Mouse (Mus musculus) cerebellum, adult 2 months (tissue): ENCODE results near the gene Tnik. TPM values are rescaled to one million over a fixed set of nuclear protein-coding genes. Genes with fewer than 3 reads are reported as not detected.

Experiments used
- DNase-seq, 2 experiments: peaks; one replicate each; pipeline ENCODE4 v3.0.0; 2021
- H3K27ac ChIP-seq: fragments of 200-500 bp; 2 replicates; pipeline ENCODE4 v1.5.1; 2012; ENCODE audit warnings: low read length, control low read depth, inconsistent platforms; ENCODE audit not compliant: insufficient read depth
- H3K27me3 ChIP-seq: fragments of 200-500 bp; 2 replicates; pipeline ENCODE4 v1.6.1; 2012; ENCODE audit warnings: inconsistent platforms, mild to moderate bottlenecking, low read length, moderate library complexity; ENCODE audit not compliant: control insufficient read depth, insufficient read depth
- H3K4me1 ChIP-seq: fragments of 200-500 bp; 2 replicates; pipeline ENCODE4 v1.6.1; 2011; ENCODE audit warnings: low read length; ENCODE audit not compliant: control insufficient read depth, insufficient read depth
- H3K4me3 ChIP-seq: fragments of 200-500 bp; replicated peaks from 2 replicates; pipeline ENCODE3; 2011; ENCODE audit warnings: mild to moderate bottlenecking, low read depth, low read length, control low read depth; ENCODE audit not compliant: insufficient read depth
- CTCF ChIP-seq: fragments of 200-500 bp; IDR thresholded peaks from 2 replicates; pipeline ENCODE4 v1.5.1; 2011; ENCODE audit warnings: low read depth, mild to moderate bottlenecking, control low read depth, low read length, moderate library complexity, borderline replicate concordance; ENCODE audit not compliant: insufficient read depth
- POLR2A ChIP-seq: fragments of 200-500 bp; IDR thresholded peaks from 2 replicates; pipeline ENCODE4 v1.6.1; 2011; ENCODE audit warnings: low read length, control low read depth, borderline replicate concordance; ENCODE audit not compliant: insufficient read depth
- WGBS: fragments of 180-500 bp; shearing (Covaris S2); methylation state at CpG from one replicate; pipeline ENCODE4 v1.1.7; 2018; 5-methylcytosine and 5-hydroxymethylcytosine counted together
- polyA plus RNA-seq: library from polyadenylated mRNA; depleted of rRNA; stranded (reverse); fragments of >200 nt; gene quantifications from 2 replicates; pipeline ENCODE4 v1.2.3, GENCODE M21; 2012

Gene Tnik
- polyA plus RNA-seq, 1 experiment: 72.0 TPM

DNA sequence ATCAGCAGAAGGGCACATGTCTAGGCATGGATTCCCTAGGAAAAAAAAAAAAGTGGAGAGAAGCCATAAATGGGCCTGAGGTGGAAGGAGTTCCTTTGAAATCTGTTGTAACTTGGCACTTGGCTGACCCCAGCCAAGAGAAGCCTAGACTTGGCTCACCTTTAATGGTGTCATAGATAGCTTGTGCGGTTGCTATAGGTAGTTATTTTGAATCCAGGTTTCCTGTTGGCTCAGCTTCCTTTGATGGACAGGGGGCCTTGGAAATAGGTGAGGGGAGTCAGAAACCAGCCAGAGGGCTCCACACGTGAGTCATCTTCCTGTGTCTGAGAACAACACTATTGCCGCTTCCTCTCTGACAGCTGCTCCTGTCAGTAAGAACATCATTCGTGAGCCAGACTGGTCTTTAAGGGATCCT is 204.9 kb downstream of the Tnik start:
- peaks cover 17% of the 10 kb centered on the region for H3K4me1 ChIP-seq
- WGBS: 41% methylated on average over 4 of the region's 4 CpGs
- H3K4me3 ChIP-seq: no peak overlapping the region
- no peak for DNase-seq
- H3K27ac ChIP-seq: no peak overlapping the region
- no peak for TF ChIP-seq POLR2A
- no peak for TF ChIP-seq CTCF
- no peaks in the 10 kb centered on the region for H3K27me3 ChIP-seq

DNA sequence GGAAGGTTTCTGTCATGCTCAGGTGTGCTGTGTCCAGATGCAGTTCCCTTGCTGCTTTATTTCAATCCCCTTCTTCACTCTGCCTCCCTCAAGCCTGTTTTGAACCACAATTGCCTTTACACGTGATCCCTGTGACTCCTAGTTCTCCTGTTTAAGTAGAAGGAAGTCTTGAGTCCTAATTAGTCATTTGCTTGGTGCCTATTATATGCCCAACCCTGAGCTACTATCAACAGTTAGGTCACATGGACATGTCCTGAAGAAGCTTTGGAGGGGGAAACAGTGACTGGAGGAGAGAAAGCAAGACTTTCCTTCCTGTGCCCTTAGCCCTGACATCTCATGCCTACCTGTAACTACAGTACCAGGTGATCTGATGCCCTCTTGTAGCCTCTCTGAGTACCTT is 210.4 kb downstream of the Tnik start:
- H3K4me3 ChIP-seq: no peak overlapping the region
- DNase-seq: no peak
- no peak overlapping the region for H3K27ac ChIP-seq
- no peaks in the 10 kb centered on the region for H3K27me3 ChIP-seq
- TF ChIP-seq CTCF: no peak
- TF ChIP-seq POLR2A: no peak
- peaks cover 9% of the 10 kb centered on the region for H3K4me1 ChIP-seq
- WGBS: 89% methylated on average over 1 of the region's 1 CpGs

DNA sequence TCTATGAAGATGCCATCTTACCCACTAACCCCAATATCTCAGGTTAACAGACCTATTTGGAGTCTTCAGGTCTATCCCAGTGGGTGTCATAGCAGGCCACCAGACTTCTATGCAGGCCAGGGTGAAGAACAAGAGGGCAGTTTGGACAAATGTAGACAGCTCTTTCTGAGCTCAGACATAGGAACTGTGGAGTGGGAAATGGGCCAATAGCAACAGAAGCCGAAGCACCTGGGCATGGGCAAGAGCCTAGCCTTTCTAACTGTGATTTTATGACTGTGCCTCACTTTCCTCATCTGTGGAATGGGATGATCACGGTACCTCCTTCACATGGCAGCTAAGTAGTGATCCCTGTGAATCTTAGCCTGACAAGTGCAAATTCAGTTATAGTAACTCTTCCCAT is 214.4 kb downstream of the Tnik start:
- WGBS: 43% methylated on average over 2 of the region's 2 CpGs
- no peak for TF ChIP-seq POLR2A
- TF ChIP-seq CTCF: no peak
- peak in 1 of 2 experiments; percentile 62 for DNase-seq
- no peak overlapping the region for H3K4me3 ChIP-seq
- H3K4me1 ChIP-seq: peaks cover 4% of the 10 kb centered on the region; the same call in 1 of the 2 replicates
- H3K27ac ChIP-seq: no peak overlapping the region
- no peaks in the 10 kb centered on the region for H3K27me3 ChIP-seq

DNA sequence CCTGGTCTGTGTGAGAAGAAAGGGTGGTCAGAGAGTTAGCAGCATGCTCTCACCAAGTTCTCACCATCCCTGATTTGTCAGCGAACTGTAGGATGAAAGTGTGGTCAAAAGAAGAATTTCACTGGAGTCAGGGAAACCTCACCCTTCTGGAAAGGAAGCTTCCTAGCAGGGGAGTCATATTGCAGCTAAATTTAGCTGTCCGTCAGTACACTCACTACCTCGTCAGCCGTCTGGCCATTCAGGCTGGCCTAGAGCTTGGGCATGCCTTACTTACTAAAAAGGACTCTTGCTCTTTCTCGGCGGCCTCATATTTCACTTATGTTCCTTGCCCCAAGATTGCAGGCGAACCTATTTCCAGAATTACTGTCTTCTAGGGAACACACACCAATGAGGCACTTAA is 222.7 kb downstream of the Tnik start:
- Histone ChIP-seq H3K4me1 (peaks cover 16% of the 10 kb centered on the region; the same call in 1 of the 2 replicates), H3K27ac (no peak overlapping the region), H3K4me3 (no peak overlapping the region), H3K27me3 (no peaks in the 10 kb centered on the region)
- no peak for TF ChIP-seq CTCF
- WGBS: 15% methylated on average over 7 of the region's 7 CpGs
- peak; percentile 50 to 76 for DNase-seq

DNA sequence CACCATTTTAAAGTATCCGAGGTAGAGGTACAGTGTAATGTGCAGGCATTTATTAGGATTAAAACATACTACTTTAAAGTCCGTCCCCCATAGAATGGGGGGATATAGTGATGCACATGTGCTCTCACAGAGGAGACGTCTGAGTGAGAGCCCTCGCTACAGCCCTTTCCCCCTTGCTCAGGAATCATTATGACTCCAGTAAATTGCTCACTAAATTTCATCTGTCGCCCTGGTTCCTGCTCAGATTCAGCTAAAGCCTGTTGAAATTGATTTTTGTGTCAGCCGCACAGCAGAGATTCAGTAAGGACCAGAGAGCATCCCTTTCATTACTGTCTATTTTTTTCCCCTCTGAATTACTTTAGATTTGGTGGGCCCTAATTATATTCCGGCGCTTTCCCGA is 224.4 kb downstream of the Tnik start:
- WGBS: 84% methylated on average over 9 of the region's 9 CpGs
- H3K27ac ChIP-seq: no peak overlapping the region
- H3K4me1 ChIP-seq: peaks cover 22% of the 10 kb centered on the region
- TF ChIP-seq CTCF: no peak
- no peak for TF ChIP-seq POLR2A
- no peaks in the 10 kb centered on the region for H3K27me3 ChIP-seq
- no peak for DNase-seq
- no peak overlapping the region for H3K4me3 ChIP-seq

DNA sequence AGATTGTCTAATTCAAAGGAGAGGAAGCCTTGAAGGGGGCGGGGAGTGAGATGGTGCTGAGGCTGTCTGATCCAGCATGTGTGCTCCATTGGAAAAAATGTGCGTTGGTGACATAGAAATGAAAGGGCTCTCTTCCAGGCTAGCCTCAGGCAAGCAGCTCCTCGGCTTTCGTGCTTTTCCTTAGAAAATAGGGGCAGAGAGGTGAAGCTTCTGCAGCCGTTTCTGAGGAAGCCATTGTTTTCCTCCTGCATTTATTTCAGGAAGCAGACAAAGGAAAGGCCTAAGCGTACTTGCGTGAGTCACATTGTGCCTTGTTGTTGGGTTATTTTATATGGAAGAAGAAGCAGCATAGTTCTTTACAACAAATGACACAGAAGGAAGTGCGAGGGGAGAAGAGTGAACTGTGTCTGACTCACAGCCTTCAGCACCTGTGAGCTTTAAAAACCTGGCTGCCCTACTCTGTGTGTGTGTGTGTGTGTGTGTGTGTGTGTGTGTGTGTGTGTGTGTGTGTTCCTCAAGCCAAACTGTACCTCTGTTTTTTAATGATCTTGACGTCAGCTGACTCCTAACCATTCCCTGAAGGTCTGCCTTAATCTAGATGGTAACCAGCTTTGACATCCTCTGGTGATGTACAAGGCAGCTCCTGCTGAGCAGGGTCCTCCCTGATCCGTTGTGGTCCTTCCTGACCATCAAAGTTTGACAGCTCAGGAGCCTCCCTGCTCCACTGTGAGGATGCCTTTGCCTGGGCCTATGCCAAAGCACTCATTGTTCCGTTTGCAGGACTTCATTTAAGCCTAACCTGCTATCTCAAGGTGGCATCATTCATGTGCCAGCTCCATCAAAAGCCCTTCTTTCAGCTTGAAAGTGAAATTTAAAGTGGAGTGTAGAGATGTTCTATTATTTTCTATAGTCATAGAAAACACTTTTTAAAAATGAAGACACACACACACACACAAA is 228.3 kb downstream of the Tnik start:
- H3K27me3 ChIP-seq: no peaks in the 10 kb centered on the region
- peak in 1 of 2 experiments; percentile 47 for DNase-seq
- H3K27ac ChIP-seq: peak overlapping the region; percentile 19; the same call in 1 of the 2 replicates
- TF ChIP-seq CTCF (no peak), POLR2A (no peak)
- 28% methylated on average over 11 of the region's 11 CpGs for WGBS
- no peak overlapping the region for H3K4me3 ChIP-seq
- peaks cover 5% of the 10 kb centered on the region for H3K4me1 ChIP-seq

DNA sequence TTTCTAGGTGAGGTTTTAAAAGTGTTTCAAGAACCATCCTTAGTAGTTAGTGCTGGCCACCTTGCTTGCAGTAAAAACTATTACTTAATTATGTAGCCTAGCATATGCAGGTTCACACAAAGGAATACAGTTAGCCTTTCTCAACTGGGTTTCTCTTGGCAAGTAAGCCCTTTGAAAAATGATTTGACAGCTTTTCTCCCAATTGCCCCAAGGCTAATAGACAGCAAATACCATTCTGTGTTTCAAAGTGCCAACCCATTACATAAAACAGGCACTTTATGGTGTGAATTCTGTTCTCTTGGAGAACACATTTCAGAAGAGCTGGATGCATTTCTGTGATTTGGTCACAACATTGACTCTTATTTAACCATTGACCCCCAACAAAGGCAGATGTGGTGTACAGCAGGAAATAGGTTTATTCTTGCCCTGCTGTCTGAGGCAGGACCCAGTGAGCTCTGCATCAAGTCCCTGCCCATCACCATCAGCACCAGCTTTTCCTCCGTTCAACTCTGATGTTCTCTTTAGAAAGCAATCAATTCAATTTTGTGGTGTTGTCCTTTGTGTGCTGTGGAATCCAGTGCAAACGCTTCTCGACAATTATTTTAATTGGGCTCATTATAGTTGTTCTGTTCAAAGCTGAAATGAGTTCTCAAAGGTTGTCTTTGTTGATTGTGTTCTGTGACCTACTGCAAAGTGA is 233.9 kb downstream of the Tnik start:
- H3K4me3 ChIP-seq: no peak overlapping the region
- no peaks in the 10 kb centered on the region for H3K27me3 ChIP-seq
- TF ChIP-seq POLR2A (no peak), CTCF (no peak)
- DNase-seq: no peak
- H3K27ac ChIP-seq: no peak overlapping the region
- 77% methylated on average over 3 of the region's 3 CpGs for WGBS
- peaks cover 2% of the 10 kb centered on the region for H3K4me1 ChIP-seq

DNA sequence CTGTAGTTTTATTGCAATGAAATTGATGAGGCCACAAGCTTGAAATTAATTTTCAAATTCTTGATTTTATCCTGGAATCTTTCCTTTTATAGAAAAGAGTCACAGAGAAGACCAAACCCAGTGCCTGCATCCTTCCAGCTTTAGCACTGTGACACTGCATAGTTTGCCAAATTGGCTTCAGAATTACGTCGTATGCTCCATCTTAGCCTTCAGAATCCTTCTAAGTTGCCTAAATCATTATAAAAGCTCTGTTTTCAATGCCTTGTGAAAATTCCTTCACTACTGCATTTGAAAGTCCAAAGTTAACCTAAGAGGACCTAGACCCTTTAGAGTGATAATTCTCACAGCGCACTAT is 234.5 kb downstream of the Tnik start:
- H3K27ac ChIP-seq: no peak overlapping the region
- TF ChIP-seq CTCF (no peak), POLR2A (no peak)
- H3K27me3 ChIP-seq: no peaks in the 10 kb centered on the region
- no peak overlapping the region for H3K4me3 ChIP-seq
- DNase-seq: no peak
- WGBS: 56% methylated on average over 3 of the region's 3 CpGs
- H3K4me1 ChIP-seq: peaks cover 2% of the 10 kb centered on the region
